Mouse (Mus musculus) liver, postnatal 0 days (tissue): ENCODE results near the gene Dnajb12.

ENCODE experiments used
- CTCF ChIP-seq: sonication (generic); IDR thresholded peaks from 2 replicates; pipeline ENCODE4 v1.5.1; 2016; ENCODE audit warnings: antibody characterized with exemption, low read depth
- EP300 ChIP-seq: IDR thresholded peaks from 2 replicates; pipeline ENCODE4 v1.6.1; 2016; ENCODE audit warnings: antibody characterized with exemption, low read depth, mild to moderate bottlenecking

GRCm38 (mm10) chr10:59909357-59909847 is 30.0 kb downstream of the Dnajb12 start:
- TF ChIP-seq CTCF (no peak), EP300 (no peak)
